Mouse (Mus musculus): Measurements from ENCODE around the gene 2900026A02Rik. TPM values are rescaled to one million over a fixed set of nuclear protein-coding genes. Genes with fewer than 3 reads are reported as not detected.

The 2900026A02Rik gene
- polyA plus RNA-seq, 1 experiment from 2014 or later = 2.2 TPM

DNA sequence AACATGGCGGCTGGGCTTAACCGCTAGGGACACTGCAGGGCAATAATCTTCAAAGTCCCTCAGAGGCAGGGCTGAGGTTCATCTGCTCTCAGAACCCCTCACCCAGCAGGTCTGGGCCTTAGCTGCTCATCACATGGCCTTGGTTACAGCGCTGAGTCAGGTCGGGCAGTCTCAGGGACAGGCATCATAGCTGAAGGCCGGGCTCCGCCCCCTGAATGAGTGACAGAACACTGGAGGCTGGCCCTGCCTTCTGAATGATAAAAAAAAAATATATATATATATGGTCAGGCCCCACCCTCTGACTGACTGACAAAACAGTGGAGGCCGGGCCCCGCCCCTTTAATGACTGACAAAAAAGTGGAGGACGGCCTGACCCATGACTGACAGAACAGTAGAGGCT is 56.6 kb downstream of the 2900026A02Rik start:
- Histone ChIP-seq H3K4me3 (ENCODE audit: low read depth, low read length) (peak overlapping the region; percentile 21), H3K9ac (ENCODE audit: low read depth, low read length) (no peak overlapping the region; the same call in 1 of the 2 replicates), H3K27me3 (replicated peaks; ENCODE audit: control insufficient read depth, insufficient read depth, low read length) (no peaks in the 10 kb centered on the region), H3K4me2 (peak overlapping the region; percentile 54), H3K36me3 (ENCODE audit: control insufficient read depth, insufficient read depth, low read length) (no peaks in the 10 kb centered on the region), H3K9me3 (ENCODE audit: control insufficient read depth, low read length) (no peaks in the 10 kb centered on the region), H3K27ac (ENCODE audit: low read depth, low read length) (peak overlapping the region; percentile 43), H3K4me1 (replicated peaks; ENCODE audit: control insufficient read depth, insufficient read depth, low read length) (peaks cover 22% of the 10 kb centered on the region)
- ATAC-seq (replicated peaks; ENCODE audit: low FRiP score) = peak; percentile 64
- DNase-seq (ENCODE audit: low spot score) = no peak
- 20% methylated on average over 9 of the region's 9 CpGs for WGBS

DNA sequence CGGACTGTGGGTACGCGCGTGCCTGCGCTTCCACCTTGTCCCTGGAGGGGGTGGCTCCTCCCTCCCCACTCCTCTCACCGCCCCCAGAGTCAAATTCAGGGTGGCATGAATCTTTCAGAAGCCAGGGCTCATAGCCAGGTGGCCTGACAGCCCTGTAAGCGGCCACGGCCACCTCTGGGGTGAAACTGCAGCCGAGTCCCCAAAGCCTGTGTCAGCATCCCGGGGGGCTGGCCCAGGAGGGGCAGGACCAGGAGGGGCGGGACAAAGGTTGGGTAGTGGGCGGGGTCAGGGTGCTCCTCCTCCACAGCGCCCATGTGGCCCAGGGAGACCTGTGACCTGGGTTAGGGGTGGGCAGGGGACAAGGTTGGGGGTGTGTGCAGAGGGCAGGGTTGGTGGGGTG is 57.9 kb downstream of the 2900026A02Rik start:
- H3K4me1 ChIP-seq (replicated peaks; ENCODE audit: control insufficient read depth, insufficient read depth, low read length) = peaks cover 31% of the 10 kb centered on the region
- ATAC-seq (replicated peaks; ENCODE audit: low FRiP score) (no peak), DNase-seq (ENCODE audit: low spot score) (peak; percentile 71)
- no peaks in the 10 kb centered on the region for H3K9me3 ChIP-seq (ENCODE audit: control insufficient read depth, low read length)
- no peaks in the 10 kb centered on the region for H3K27me3 ChIP-seq (replicated peaks; ENCODE audit: control insufficient read depth, insufficient read depth, low read length)
- WGBS = 4% methylated on average over 13 of the region's 13 CpGs
- H3K4me3 ChIP-seq (ENCODE audit: low read depth, low read length) = peak overlapping the region; percentile 44
- H3K9ac ChIP-seq (ENCODE audit: low read depth, low read length) = no peak overlapping the region; the same call in 1 of the 2 replicates
- peak overlapping the region; percentile 74 for H3K4me2 ChIP-seq
- H3K27ac ChIP-seq (ENCODE audit: low read depth, low read length) = no peak overlapping the region
- H3K36me3 ChIP-seq (ENCODE audit: control insufficient read depth, insufficient read depth, low read length) = no peaks in the 10 kb centered on the region

DNA sequence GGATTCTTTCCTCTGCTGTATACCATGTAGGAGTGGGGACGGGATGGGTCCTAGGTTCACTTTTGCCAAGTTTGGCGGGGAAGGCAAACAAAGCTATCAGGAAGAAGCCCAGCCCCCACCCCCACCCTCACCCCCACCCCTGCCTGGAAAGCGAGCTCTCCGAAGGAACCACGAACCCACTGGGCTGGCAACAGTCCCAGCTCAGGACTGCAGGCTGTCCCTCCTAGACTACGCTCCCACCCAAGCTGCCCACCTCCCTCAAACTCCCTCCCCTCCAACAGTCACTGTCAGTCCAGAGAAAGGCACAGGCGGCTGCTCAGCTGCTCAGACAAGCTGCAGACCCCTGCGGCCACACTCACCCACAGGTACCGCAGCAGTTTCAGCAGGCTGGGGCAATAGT is 58.3 kb downstream of the 2900026A02Rik start:
- Histone ChIP-seq H3K36me3 (ENCODE audit: control insufficient read depth, insufficient read depth, low read length) (no peaks in the 10 kb centered on the region), H3K27me3 (replicated peaks; ENCODE audit: control insufficient read depth, insufficient read depth, low read length) (no peaks in the 10 kb centered on the region), H3K27ac (ENCODE audit: low read depth, low read length) (no peak overlapping the region), H3K9ac (ENCODE audit: low read depth, low read length) (no peak overlapping the region; the same call in 1 of the 2 replicates), H3K9me3 (ENCODE audit: control insufficient read depth, low read length) (no peaks in the 10 kb centered on the region), H3K4me1 (replicated peaks; ENCODE audit: control insufficient read depth, insufficient read depth, low read length) (peaks cover 34% of the 10 kb centered on the region), H3K4me3 (ENCODE audit: low read depth, low read length) (peak overlapping the region; percentile 44), H3K4me2 (peak overlapping the region; percentile 74)
- WGBS = 6% methylated on average over 9 of the region's 9 CpGs
- DNase-seq (ENCODE audit: low spot score) (no peak), ATAC-seq (replicated peaks; ENCODE audit: low FRiP score) (no peak)

DNA sequence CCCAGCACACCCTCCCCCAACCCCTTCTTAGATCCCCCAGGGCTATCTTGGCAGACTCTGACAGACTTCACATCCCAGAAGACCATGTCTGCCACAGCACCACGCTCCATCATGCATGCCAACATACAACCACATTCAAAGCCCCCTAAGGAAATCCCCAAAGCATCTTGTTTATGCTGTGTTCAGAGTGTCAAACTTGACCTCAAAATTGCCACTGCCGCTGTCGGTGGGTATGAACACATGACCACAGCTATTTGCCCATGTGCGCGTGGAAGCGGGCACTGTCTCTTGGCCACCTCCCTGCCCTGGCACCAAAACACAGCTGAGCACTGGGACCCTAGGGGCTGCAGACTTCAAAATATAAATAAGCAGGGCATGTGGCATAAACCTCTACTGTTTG is 59.5 kb downstream of the 2900026A02Rik start:
- H3K9ac ChIP-seq (ENCODE audit: low read depth, low read length) = no peak overlapping the region
- WGBS = 88% methylated on average over 6 of the region's 6 CpGs
- DNase-seq (ENCODE audit: low spot score) (no peak), ATAC-seq (replicated peaks; ENCODE audit: low FRiP score) (no peak)
- no peak overlapping the region for H3K4me2 ChIP-seq
- peaks cover 34% of the 10 kb centered on the region for H3K4me1 ChIP-seq (replicated peaks; ENCODE audit: control insufficient read depth, insufficient read depth, low read length)
- H3K27me3 ChIP-seq (replicated peaks; ENCODE audit: control insufficient read depth, insufficient read depth, low read length) = no peaks in the 10 kb centered on the region
- no peaks in the 10 kb centered on the region for H3K36me3 ChIP-seq (ENCODE audit: control insufficient read depth, insufficient read depth, low read length)
- H3K27ac ChIP-seq (ENCODE audit: low read depth, low read length) = no peak overlapping the region
- no peaks in the 10 kb centered on the region for H3K9me3 ChIP-seq (ENCODE audit: control insufficient read depth, low read length)
- no peak overlapping the region for H3K4me3 ChIP-seq (ENCODE audit: low read depth, low read length)

DNA sequence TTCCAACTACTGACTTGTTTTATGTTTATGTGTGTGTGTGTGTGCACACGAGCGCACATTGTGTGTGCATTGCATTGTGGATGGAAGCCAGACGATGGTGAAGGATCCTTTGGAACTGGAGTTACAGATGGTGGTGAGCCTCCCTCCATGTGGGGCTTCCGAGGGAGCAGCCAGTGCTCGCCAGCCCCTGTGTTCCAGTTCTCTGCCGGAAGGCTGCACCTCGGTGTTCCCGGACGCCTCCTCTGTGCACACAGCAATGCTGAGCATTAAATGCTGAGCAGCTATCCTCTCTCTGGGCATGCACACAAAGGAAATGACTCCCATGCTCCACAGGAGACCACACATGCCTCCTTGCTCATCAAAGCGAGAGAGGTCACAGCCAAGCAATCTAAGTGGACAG is 60.7 kb downstream of the 2900026A02Rik start:
- H3K4me2 ChIP-seq = no peak overlapping the region
- 78% methylated on average over 10 of the region's 10 CpGs for WGBS
- H3K9me3 ChIP-seq (ENCODE audit: control insufficient read depth, low read length) = no peaks in the 10 kb centered on the region
- no peak for ATAC-seq (replicated peaks; ENCODE audit: low FRiP score)
- H3K27ac ChIP-seq (ENCODE audit: low read depth, low read length) = no peak overlapping the region
- no peak for DNase-seq (ENCODE audit: low spot score)
- H3K27me3 ChIP-seq (replicated peaks; ENCODE audit: control insufficient read depth, insufficient read depth, low read length) = no peaks in the 10 kb centered on the region
- H3K4me3 ChIP-seq (ENCODE audit: low read depth, low read length) = no peak overlapping the region
- peaks cover 31% of the 10 kb centered on the region for H3K4me1 ChIP-seq (replicated peaks; ENCODE audit: control insufficient read depth, insufficient read depth, low read length)
- H3K36me3 ChIP-seq (ENCODE audit: control insufficient read depth, insufficient read depth, low read length) = no peaks in the 10 kb centered on the region
- peak overlapping the region; percentile 20; the same call in 1 of the 2 replicates for H3K9ac ChIP-seq (ENCODE audit: low read depth, low read length)

DNA sequence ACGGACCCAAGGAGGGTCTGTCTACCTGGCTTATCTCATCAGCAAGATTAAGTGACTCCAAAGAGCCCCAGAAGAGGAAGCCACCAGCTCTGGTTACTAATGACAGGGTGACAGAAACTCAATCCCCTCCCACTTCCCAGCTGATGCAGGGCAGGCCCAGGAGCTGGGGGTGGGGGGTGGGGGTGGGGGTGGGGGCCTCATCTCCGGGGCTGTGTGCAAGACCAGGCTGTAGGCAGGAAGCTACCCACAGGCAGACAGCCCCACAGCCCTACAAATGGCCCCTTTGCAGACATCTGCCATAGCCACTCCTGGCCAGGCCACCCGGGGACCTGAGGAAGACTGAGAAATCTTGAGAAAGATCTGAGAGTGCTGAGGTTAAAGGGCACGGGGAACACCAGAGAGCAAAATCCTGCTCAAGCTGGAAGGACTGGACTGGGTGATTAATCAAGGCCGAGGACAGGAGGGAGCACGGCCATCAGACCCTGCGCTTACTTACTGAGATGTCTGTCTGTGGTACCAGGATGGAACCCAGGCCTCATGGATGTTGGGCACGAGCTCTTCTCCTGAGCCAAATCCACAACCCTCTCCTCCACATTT is 62.2 kb downstream of the 2900026A02Rik start:
- no peak for DNase-seq (ENCODE audit: low spot score)
- 26% methylated on average over 8 of the region's 8 CpGs for WGBS
- H3K36me3 ChIP-seq (ENCODE audit: control insufficient read depth, insufficient read depth, low read length) = no peaks in the 10 kb centered on the region
- no peak overlapping the region for H3K4me2 ChIP-seq
- no peaks in the 10 kb centered on the region for H3K27me3 ChIP-seq (replicated peaks; ENCODE audit: control insufficient read depth, insufficient read depth, low read length)
- ATAC-seq (replicated peaks; ENCODE audit: low FRiP score) = no peak
- no peaks in the 10 kb centered on the region for H3K9me3 ChIP-seq (ENCODE audit: control insufficient read depth, low read length)
- H3K27ac ChIP-seq (ENCODE audit: low read depth, low read length) = no peak overlapping the region
- H3K9ac ChIP-seq (ENCODE audit: low read depth, low read length) = no peak overlapping the region
- H3K4me1 ChIP-seq (replicated peaks; ENCODE audit: control insufficient read depth, insufficient read depth, low read length) = peaks cover 17% of the 10 kb centered on the region
- H3K4me3 ChIP-seq (ENCODE audit: low read depth, low read length) = no peak overlapping the region

DNA sequence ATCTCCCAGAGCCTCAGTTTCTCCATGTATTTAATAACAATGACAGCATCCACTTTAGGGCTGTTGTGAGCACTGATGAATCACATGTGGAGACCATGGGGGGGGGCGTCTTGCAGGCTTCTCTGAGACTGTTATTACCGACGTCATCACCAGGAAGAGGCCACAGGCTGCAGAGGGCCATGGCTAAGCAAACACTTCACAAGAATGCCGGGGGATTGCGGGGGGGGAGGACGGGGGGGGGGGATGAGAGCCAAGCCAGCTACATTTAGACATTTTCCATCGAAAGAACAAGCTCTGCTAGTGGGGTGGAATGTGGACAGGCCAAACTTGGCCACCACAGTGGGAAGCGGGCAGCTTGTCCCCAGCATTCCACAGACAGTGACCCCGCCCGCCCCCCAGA is 63.4 kb downstream of the 2900026A02Rik start:
- Histone ChIP-seq H3K36me3 (ENCODE audit: control insufficient read depth, insufficient read depth, low read length) (no peaks in the 10 kb centered on the region), H3K9me3 (ENCODE audit: control insufficient read depth, low read length) (no peaks in the 10 kb centered on the region), H3K4me2 (no peak overlapping the region), H3K4me1 (replicated peaks; ENCODE audit: control insufficient read depth, insufficient read depth, low read length) (peaks cover 16% of the 10 kb centered on the region), H3K27me3 (replicated peaks; ENCODE audit: control insufficient read depth, insufficient read depth, low read length) (no peaks in the 10 kb centered on the region), H3K4me3 (ENCODE audit: low read depth, low read length) (no peak overlapping the region), H3K27ac (ENCODE audit: low read depth, low read length) (no peak overlapping the region), H3K9ac (ENCODE audit: low read depth, low read length) (no peak overlapping the region)
- 31% methylated on average over 10 of the region's 10 CpGs for WGBS
- ATAC-seq (replicated peaks; ENCODE audit: low FRiP score) (no peak), DNase-seq (ENCODE audit: low spot score) (no peak)

DNA sequence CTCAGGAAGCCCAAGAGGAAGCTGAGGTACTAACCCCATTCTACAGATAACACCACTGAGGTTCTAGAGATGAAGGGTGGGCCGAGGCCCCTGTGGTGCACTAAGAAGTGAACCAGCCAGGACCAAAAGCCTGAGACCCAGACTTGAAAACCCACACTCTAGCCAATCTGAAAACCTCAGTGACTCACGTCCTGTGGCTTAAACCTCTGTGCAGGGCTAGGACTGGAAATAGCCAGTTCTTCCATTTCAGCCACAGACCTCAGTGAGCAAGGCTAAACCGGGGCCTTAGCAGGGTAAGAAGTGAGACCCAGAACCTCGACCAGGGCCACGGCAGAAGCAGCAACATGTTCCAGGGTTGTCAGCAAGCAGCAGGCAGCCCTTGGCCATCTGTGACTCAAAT is 64.0 kb downstream of the 2900026A02Rik start:
- Histone ChIP-seq H3K36me3 (ENCODE audit: control insufficient read depth, insufficient read depth, low read length) (no peaks in the 10 kb centered on the region), H3K27ac (ENCODE audit: low read depth, low read length) (no peak overlapping the region), H3K27me3 (replicated peaks; ENCODE audit: control insufficient read depth, insufficient read depth, low read length) (no peaks in the 10 kb centered on the region), H3K9me3 (ENCODE audit: control insufficient read depth, low read length) (no peaks in the 10 kb centered on the region), H3K4me2 (no peak overlapping the region), H3K4me1 (replicated peaks; ENCODE audit: control insufficient read depth, insufficient read depth, low read length) (peaks cover 16% of the 10 kb centered on the region), H3K9ac (ENCODE audit: low read depth, low read length) (no peak overlapping the region), H3K4me3 (ENCODE audit: low read depth, low read length) (no peak overlapping the region)
- DNase-seq (ENCODE audit: low spot score) (no peak), ATAC-seq (replicated peaks; ENCODE audit: low FRiP score) (no peak)
- WGBS = 42% methylated on average over 5 of the region's 5 CpGs

DNA sequence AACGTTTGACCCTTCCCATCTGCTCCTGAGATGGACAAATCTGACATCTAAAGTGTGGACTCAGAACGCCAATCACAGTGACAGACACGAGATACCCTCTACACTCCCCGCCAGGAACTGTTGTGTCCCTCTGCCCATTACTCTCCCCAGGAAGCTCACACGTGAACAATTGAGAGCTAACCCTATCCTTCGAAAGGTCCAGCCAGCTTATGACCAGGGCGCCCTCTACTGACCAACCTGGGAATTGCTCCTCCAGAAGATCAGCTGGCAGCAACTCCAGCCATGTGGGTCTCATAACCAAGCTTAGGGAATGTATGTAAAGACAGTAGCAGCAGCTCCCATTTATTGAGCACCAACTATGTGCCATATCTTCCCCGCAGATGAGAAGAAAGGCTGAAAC is 65.9 kb downstream of the 2900026A02Rik start:
- Histone ChIP-seq H3K4me3 (ENCODE audit: low read depth, low read length) (no peak overlapping the region), H3K4me1 (replicated peaks; ENCODE audit: control insufficient read depth, insufficient read depth, low read length) (peaks cover 23% of the 10 kb centered on the region), H3K27ac (ENCODE audit: low read depth, low read length) (no peak overlapping the region), H3K9ac (ENCODE audit: low read depth, low read length) (no peak overlapping the region), H3K36me3 (ENCODE audit: control insufficient read depth, insufficient read depth, low read length) (no peaks in the 10 kb centered on the region), H3K4me2 (no peak overlapping the region), H3K9me3 (ENCODE audit: control insufficient read depth, low read length) (no peaks in the 10 kb centered on the region), H3K27me3 (replicated peaks; ENCODE audit: control insufficient read depth, insufficient read depth, low read length) (no peaks in the 10 kb centered on the region)
- DNase-seq (ENCODE audit: low spot score) = peak; percentile 77
- WGBS = 6% methylated on average over 8 of the region's 8 CpGs
- ATAC-seq (replicated peaks; ENCODE audit: low FRiP score) = no peak

Data from liver, embryonic 11.5 days (tissue).